Mouse (Mus musculus) midbrain, embryonic 13.5 days (tissue): ENCODE measurements around the gene Bsn. TPM values are rescaled to one million over a fixed set of nuclear protein-coding genes. Genes with fewer than 3 reads are reported as not detected.

Source experiments
- ATAC-seq: fragments of 200-750 bp; cut with Nextera tagmentation; 2 replicates; pipeline ENCODE4 v1.8.0; 2017; ENCODE audit warnings: mild to moderate bottlenecking, moderate TSS enrichment, moderate library complexity
- H3K27ac ChIP-seq: fragments of 300-500 bp; sonication (generic); 2 replicates; pipeline ENCODE4 v1.5.1; 2015; ENCODE audit warnings: inconsistent platforms, mild to moderate bottlenecking, moderate library complexity
- H3K27me3 ChIP-seq: fragments of 300-500 bp; sonication (generic); 2 replicates; pipeline ENCODE4 v1.6.1; 2015; ENCODE audit warnings: mild to moderate bottlenecking, inconsistent platforms
- H3K36me3 ChIP-seq: fragments of 300-500 bp; sonication (generic); 2 replicates; pipeline ENCODE4 v1.6.1; 2015; ENCODE audit warnings: mild to moderate bottlenecking, inconsistent platforms
- H3K4me1 ChIP-seq: fragments of 300-500 bp; sonication (generic); replicated peaks from 2 replicates; pipeline ENCODE4 v1.6.1; 2015; ENCODE audit warnings: inconsistent platforms
- H3K4me2 ChIP-seq: fragments of 300-500 bp; sonication (generic); replicated peaks from 2 replicates; pipeline ENCODE4 v1.6.1; 2015; ENCODE audit warnings: moderate library complexity, mild to moderate bottlenecking, inconsistent platforms
- H3K4me3 ChIP-seq: fragments of 300-500 bp; sonication (generic); replicated peaks from 2 replicates; pipeline ENCODE4 v1.5.1; 2015; ENCODE audit warnings: mild to moderate bottlenecking, inconsistent platforms
- H3K9ac ChIP-seq: fragments of 300-500 bp; sonication (generic); replicated peaks from 2 replicates; pipeline ENCODE4 v1.6.1; 2015; ENCODE audit warnings: mild to moderate bottlenecking, inconsistent platforms
- H3K9me3 ChIP-seq: fragments of 300-500 bp; sonication (generic); 2 replicates; pipeline ENCODE4 v1.6.1; 2016; ENCODE audit warnings: mild to moderate bottlenecking, inconsistent platforms
- WGBS: fragments of 180-500 bp; shearing (Covaris S2); methylation state at CpG from one replicate; pipeline ENCODE4 v1.1.7; 2015; 5-methylcytosine and 5-hydroxymethylcytosine counted together
- polyA plus RNA-seq: library from polyadenylated mRNA; unstranded; fragments of >200 nt; fragmentation: Nextera tagmentation; extraction: Ambion mirVana; gene quantifications from 2 replicates; pipeline ENCODE4 v1.2.1, GENCODE M21; 2015

Gene Bsn
- 7.1 and 8.0 TPM in 2 replicates for polyA plus RNA-seq

GRCm38 (mm10) chr9:108189787-108190679 lies at the start of gene Bsn:
Gene Bsn, minus strand, starts transcription at chr9:108190384.
- Histone ChIP-seq H3K4me3 (peak within 1 kb of the TSS; percentile 88), H3K9me3 (no peaks in the 10 kb centered on the region)
- under 1% methylated on average over 79 of the region's 91 CpGs for WGBS

DNA sequence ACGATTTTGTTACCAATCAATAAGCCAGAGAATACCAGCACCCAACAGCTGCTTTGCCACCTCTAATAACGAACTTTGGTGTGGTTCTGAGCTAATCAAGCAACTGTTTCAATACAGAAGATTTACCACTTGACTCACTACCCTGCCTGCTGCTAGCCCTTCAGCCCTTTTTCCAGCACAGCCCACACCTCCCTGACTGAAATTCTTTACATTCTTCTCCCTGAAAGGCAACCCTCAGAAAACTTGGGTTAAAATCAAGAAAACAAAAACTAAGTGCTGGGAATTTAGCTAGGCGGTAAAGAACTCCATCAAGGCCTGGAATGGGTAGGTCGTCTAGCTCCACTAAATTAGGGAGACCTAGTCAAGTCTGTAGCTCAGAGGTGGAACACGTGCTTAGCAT lies 49.8 kb upstream of the Bsn start:
- no peak overlapping the region for H3K4me2 ChIP-seq
- H3K36me3 ChIP-seq = peaks cover 15% of the 10 kb centered on the region
- H3K4me3 ChIP-seq = no peak overlapping the region
- no peak overlapping the region for H3K27ac ChIP-seq
- H3K9ac ChIP-seq = no peak overlapping the region
- H3K9me3 ChIP-seq = no peaks in the 10 kb centered on the region
- ATAC-seq = no peak
- WGBS = 84% methylated on average over 5 of the region's 5 CpGs
- no peaks in the 10 kb centered on the region for H3K4me1 ChIP-seq
- H3K27me3 ChIP-seq = no peaks in the 10 kb centered on the region

More at GRCm38 (mm10) chr9:108189787-108190679, at the start of gene Bsn:
- H3K4me1 ChIP-seq = peaks cover 35% of the 10 kb centered on the region
- H3K9ac ChIP-seq = peak within 1 kb of the TSS; percentile 95
- H3K27ac ChIP-seq = peak within 1 kb of the TSS; percentile 85
- peaks cover 10% of the 10 kb centered on the region; the same call in 1 of the 2 replicates for H3K36me3 ChIP-seq
- peak within 1 kb of the TSS; percentile 81 for H3K4me2 ChIP-seq
- H3K27me3 ChIP-seq = no peaks in the 10 kb centered on the region
- ATAC-seq = peak; percentile 87

- H3K4me2 ChIP-seq = no peak overlapping the region
- no peaks in the 10 kb centered on the region for H3K9me3 ChIP-seq
- no peak overlapping the region for H3K4me3 ChIP-seq
- WGBS = 88% methylated on average over 3 of the region's 3 CpGs
- peaks cover 15% of the 10 kb centered on the region for H3K36me3 ChIP-seq
- H3K9ac ChIP-seq = no peak overlapping the region
- H3K27ac ChIP-seq = no peak overlapping the region
- ATAC-seq = no peak
- H3K27me3 ChIP-seq = no peaks in the 10 kb centered on the region
- H3K4me1 ChIP-seq = no peaks in the 10 kb centered on the region
Observed at GRCm38 (mm10) chr9:108238831-108239230, 48.6 kb upstream of the Bsn start.

- Histone ChIP-seq H3K4me2 (no peak overlapping the region), H3K36me3 (peaks cover 11% of the 10 kb centered on the region), H3K4me1 (no peaks in the 10 kb centered on the region), H3K9ac (no peak overlapping the region), H3K27me3 (no peaks in the 10 kb centered on the region), H3K27ac (no peak overlapping the region), H3K4me3 (no peak overlapping the region), H3K9me3 (no peaks in the 10 kb centered on the region)
- ATAC-seq = no peak
- WGBS = 88% methylated on average over 2 of the region's 2 CpGs
Observed at GRCm38 (mm10) chr9:108238402-108238801, 48.2 kb upstream of the Bsn start.

- peaks cover 6% of the 10 kb centered on the region; the same call in 1 of the 2 replicates for H3K36me3 ChIP-seq
- H3K9me3 ChIP-seq = no peaks in the 10 kb centered on the region
- no peak overlapping the region for H3K4me3 ChIP-seq
- no peak overlapping the region for H3K27ac ChIP-seq
- H3K9ac ChIP-seq = no peak overlapping the region
- H3K4me1 ChIP-seq = no peaks in the 10 kb centered on the region
- WGBS = 94% methylated on average over 2 of the region's 2 CpGs
- no peak for ATAC-seq
- H3K27me3 ChIP-seq = no peaks in the 10 kb centered on the region
- no peak overlapping the region for H3K4me2 ChIP-seq
Observed at GRCm38 (mm10) chr9:108234682-108235081, 44.5 kb upstream of the Bsn start.

DNA sequence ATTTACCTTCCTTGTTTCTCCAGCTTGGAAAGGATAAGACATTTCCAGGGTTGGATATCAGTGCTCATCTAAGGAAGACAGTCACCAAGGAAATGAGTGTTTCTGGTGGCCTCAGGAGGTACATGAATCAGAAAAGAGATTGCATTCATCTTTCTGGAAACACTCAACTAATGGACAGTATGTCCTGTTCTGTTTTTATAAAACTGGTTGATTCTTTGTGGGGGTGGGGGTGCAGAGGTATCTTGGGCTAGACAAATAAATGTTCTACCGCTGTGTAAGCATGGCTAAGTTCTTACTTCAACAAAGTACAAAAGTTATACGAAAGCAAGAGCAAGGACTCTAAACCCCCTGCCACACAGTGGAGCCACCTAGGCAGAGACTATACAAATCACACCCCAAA lies 42.7 kb upstream of the Bsn start:
- no peak for ATAC-seq
- H3K4me2 ChIP-seq = no peak overlapping the region
- H3K9ac ChIP-seq = no peak overlapping the region
- H3K4me3 ChIP-seq = no peak overlapping the region
- H3K9me3 ChIP-seq = no peaks in the 10 kb centered on the region
- no peaks in the 10 kb centered on the region for H3K4me1 ChIP-seq
- H3K36me3 ChIP-seq = peaks cover under 1% of the 10 kb centered on the region; the same call in 1 of the 2 replicates
- no peaks in the 10 kb centered on the region for H3K27me3 ChIP-seq
- no peak overlapping the region for H3K27ac ChIP-seq
- 97% methylated on average over 2 of the region's 2 CpGs for WGBS

DNA sequence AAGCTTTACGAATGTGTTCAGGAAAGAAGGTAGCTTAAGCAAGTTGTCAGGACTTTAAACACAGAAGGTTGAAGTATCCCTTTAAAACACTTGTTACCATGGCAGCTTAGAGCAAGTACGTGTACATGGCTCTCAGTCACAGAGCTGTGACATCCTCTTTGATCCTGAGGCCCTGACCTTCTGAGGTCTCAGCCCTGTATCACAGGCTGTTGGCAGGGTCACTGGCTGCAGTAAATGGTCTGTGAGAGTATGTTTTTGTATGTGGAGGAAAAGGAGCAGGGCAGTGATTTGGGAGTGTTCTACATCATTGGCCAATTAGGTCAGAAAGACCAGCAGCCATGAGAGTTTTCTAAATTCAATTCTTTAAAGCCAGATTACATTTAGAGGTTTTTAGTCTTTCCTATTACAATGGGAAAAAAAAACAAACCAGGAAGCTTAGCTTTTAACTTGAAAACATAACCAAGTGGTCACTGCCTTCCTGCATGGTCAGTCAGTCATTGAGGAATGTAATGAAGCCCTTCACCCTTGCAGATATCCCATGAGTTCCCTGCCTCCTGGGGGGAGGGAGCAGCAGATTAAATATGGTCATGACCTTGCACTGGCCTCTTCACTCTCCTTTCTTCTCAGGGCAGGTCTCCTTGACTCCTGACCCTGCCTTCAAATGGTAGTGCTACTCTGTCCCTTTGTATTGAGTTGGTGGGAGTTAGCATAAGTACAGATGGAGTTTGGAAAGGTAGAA lies 37.9 kb upstream of the Bsn start:
- no peak for ATAC-seq
- no peak overlapping the region for H3K9ac ChIP-seq

GRCm38 (mm10) chr9:108225166-108225565 lies 35.0 kb upstream of the Bsn start:
- Histone ChIP-seq H3K9ac (no peak overlapping the region), H3K9me3 (no peaks in the 10 kb centered on the region), H3K4me3 (no peak overlapping the region), H3K36me3 (peaks cover 7% of the 10 kb centered on the region), H3K4me1 (no peaks in the 10 kb centered on the region), H3K27me3 (no peaks in the 10 kb centered on the region), H3K27ac (no peak overlapping the region), H3K4me2 (no peak overlapping the region)
- no peak for ATAC-seq
- 86% methylated on average over 2 of the region's 2 CpGs for WGBS

More for the DNA sequence above, 37.9 kb upstream of the Bsn start:
- H3K27me3 ChIP-seq = no peaks in the 10 kb centered on the region
- peaks cover 7% of the 10 kb centered on the region for H3K36me3 ChIP-seq
- no peaks in the 10 kb centered on the region for H3K4me1 ChIP-seq
- WGBS = 45% methylated on average over 2 of the region's 2 CpGs
- H3K4me3 ChIP-seq = no peak overlapping the region
- no peak overlapping the region for H3K4me2 ChIP-seq
- no peak overlapping the region for H3K27ac ChIP-seq
- no peaks in the 10 kb centered on the region for H3K9me3 ChIP-seq

DNA sequence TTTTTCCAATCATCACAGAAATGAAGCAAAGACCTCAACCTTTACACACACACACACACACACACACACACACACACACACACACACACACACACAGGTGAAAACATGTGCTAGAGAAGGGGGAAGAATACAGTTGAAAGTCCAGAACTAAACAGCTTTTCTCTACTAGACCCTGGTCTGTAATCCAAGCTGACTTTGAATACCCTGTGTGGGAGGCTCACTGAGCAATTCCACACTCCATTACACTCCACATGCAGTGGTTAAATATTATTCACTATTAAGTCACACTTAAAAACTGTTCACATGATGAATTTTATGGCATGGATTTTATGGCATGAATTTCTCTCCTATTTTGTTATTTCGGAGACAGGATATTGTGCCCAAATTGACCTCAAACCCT lies 33.4 kb upstream of the Bsn start:
- Histone ChIP-seq H3K4me1 (no peaks in the 10 kb centered on the region), H3K4me3 (no peak overlapping the region), H3K27ac (no peak overlapping the region), H3K4me2 (no peak overlapping the region), H3K9ac (no peak overlapping the region), H3K9me3 (no peaks in the 10 kb centered on the region), H3K27me3 (no peaks in the 10 kb centered on the region), H3K36me3 (peaks cover 7% of the 10 kb centered on the region; the same call in 1 of the 2 replicates)
- ATAC-seq = no peak
- 96% methylated on average over 1 of the region's 1 CpGs for WGBS

DNA sequence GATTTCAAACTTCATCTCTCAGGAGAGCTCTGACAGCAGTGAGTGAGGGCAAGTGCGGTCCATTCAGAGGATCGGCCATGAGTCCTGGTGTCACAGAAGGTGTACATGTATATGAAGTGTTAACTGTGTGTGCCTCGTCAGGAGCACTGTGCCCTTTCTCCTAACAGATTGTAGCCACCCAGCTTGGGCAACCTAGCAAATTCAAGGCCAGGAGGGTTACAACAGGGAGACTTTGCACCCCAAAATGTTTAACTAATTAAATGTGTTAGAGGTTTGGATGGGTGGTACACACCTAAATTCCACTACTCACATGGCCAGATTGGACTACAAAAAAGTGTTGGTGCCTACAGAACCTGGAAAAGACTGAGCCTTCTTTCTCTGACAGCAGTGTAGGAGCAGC lies 31.4 kb upstream of the Bsn start:
- Histone ChIP-seq H3K4me2 (no peak overlapping the region), H3K9me3 (no peaks in the 10 kb centered on the region), H3K36me3 (peaks cover 22% of the 10 kb centered on the region), H3K9ac (no peak overlapping the region), H3K4me3 (no peak overlapping the region), H3K27me3 (no peaks in the 10 kb centered on the region), H3K27ac (no peak overlapping the region), H3K4me1 (no peaks in the 10 kb centered on the region)
- WGBS = 93% methylated on average over 3 of the region's 3 CpGs
- ATAC-seq = no peak

DNA sequence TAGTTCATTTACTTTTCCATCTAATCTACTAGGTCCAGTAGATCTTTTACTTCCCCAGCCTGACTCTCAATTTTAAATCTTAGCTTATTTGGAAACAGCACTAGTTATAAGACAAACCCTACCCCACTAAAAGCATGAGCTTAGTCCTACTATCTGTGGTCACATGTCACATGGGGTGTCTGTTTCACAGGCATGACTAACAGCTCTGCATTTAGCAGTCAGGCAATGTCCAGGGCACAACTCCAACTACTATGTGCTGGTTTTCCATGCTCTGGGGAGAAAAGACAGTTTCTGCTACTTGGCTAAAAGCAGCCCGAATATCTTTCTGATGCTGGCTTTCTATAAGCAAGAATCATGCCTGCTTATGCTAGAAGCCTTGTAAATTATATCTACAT lies 30.2 kb upstream of the Bsn start:
- H3K9me3 ChIP-seq = no peaks in the 10 kb centered on the region
- no peak for ATAC-seq
- H3K27me3 ChIP-seq = no peaks in the 10 kb centered on the region
- H3K9ac ChIP-seq = no peak overlapping the region
- H3K36me3 ChIP-seq = peaks cover 28% of the 10 kb centered on the region
- no peak overlapping the region for H3K27ac ChIP-seq
- no peak overlapping the region for H3K4me3 ChIP-seq
- WGBS = 94% methylated on average over 1 of the region's 1 CpGs
- H3K4me2 ChIP-seq = no peak overlapping the region
- H3K4me1 ChIP-seq = no peaks in the 10 kb centered on the region

GRCm38 (mm10) chr9:108219766-108220379 lies 29.7 kb upstream of the Bsn start:
- Histone ChIP-seq H3K4me2 (no peak overlapping the region), H3K4me3 (no peak overlapping the region), H3K9me3 (no peaks in the 10 kb centered on the region), H3K4me1 (no peaks in the 10 kb centered on the region), H3K9ac (no peak overlapping the region), H3K27ac (no peak overlapping the region), H3K27me3 (no peaks in the 10 kb centered on the region), H3K36me3 (peaks cover 31% of the 10 kb centered on the region)
- ATAC-seq = no peak
- WGBS = 93% methylated on average over 12 of the region's 12 CpGs
